Mouse (Mus musculus): ENCODE data around the gene B130006D01Rik. TPM values are rescaled to one million over a fixed set of nuclear protein-coding genes. Genes with fewer than 3 reads are reported as not detected.

The B130006D01Rik gene
- total and polyA plus RNA-seq, 2 experiments from 2014 or later, result 0.23 to 0.57 TPM

DNA sequence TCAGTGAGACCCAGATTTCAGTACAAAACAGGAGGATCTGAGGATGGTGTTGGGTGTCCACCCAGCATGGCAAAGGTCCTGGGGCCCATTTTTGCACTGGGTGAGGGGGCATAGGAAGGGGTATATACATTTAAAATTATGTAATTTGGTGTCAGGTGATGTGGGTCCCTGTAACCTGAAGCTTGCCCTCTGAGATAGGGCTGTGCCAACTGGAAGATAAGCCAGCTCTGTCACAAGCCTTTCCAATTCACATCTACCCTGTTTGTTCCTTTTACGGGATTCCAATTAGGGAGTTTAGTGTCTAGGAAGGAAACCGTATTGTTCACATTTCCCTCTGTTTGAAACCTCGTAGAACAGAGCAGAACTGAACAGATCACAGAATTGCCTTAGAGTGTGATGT is 49.9 kb downstream of the B130006D01Rik start:
- peak overlapping the region; percentile 61 for H3K27ac ChIP-seq (ENCODE audit: low read depth)
- DNase-seq (ENCODE audit: low spot score), result no peak
- no peak overlapping the region for H3K4me2 ChIP-seq (ENCODE audit: low read depth, low read length)
- H3K4me3 ChIP-seq (ENCODE audit: low read depth, low read length), result no peak overlapping the region
- no peaks in the 10 kb centered on the region for H3K9me3 ChIP-seq (replicated peaks; ENCODE audit: control insufficient read depth, low read length)
- TF ChIP-seq EP300 (IDR thresholded peaks at IDR 0.05; ENCODE audit: low read depth) (no peak), CTCF (IDR thresholded peaks at IDR 0.05; ENCODE audit: low read depth) (no peak)
- no peaks in the 10 kb centered on the region for H3K27me3 ChIP-seq (ENCODE audit: control insufficient read depth, insufficient read depth, low read length)
- H3K4me1 ChIP-seq (ENCODE audit: control insufficient read depth, insufficient read depth), result peaks cover 13% of the 10 kb centered on the region
- ATAC-seq (ENCODE audit: insufficient read depth, low read depth), result peak; percentile 39; the same call in 1 of the 2 replicates
- H3K36me3 ChIP-seq (replicated peaks; ENCODE audit: control insufficient read depth, insufficient read depth, low read length), result peaks cover 8% of the 10 kb centered on the region
- 46% methylated on average over 3 of the region's 3 CpGs for WGBS
- no peak overlapping the region for H3K9ac ChIP-seq (replicated peaks; ENCODE audit: low read depth, low read length)

Other genes with a start within 250 kb of the B130006D01Rik start
- gene Nxph3, start 209.0 kb upstream of the B130006D01Rik start, total RNA-seq (2014; rRNA removed; ENCODE audit: low replicate concordance), result not detected in 2 replicates
- gene Nxph3, start 209.0 kb upstream of the B130006D01Rik start, polyA plus RNA-seq (2015; fragmentation: Nextera tagmentation; extraction: Ambion mirVana), result 0.08 and 0.14 TPM in 2 replicates
- 1.1 and 2.0 TPM in 2 replicates for gene Ngfr, start 135.9 kb upstream of the B130006D01Rik start, total RNA-seq (2014; rRNA removed; ENCODE audit: low replicate concordance)
- 1.5 and 1.7 TPM in 2 replicates for gene Ngfr, start 135.9 kb upstream of the B130006D01Rik start, polyA plus RNA-seq (2015; fragmentation: Nextera tagmentation; extraction: Ambion mirVana)
- gene Phb, start 56.6 kb upstream of the B130006D01Rik start, total RNA-seq (2014; rRNA removed; ENCODE audit: low replicate concordance), result 349 and 446 TPM in 2 replicates
- gene Phb, start 56.6 kb upstream of the B130006D01Rik start, polyA plus RNA-seq (2015; fragmentation: Nextera tagmentation; extraction: Ambion mirVana), result 432 and 435 TPM in 2 replicates
- gene Zfp652, start 10.9 kb upstream of the B130006D01Rik start, total RNA-seq (2014; rRNA removed; ENCODE audit: low replicate concordance), result 13.6 and 20.7 TPM in 2 replicates
- 8.9 and 9.9 TPM in 2 replicates for gene Zfp652, start 10.9 kb upstream of the B130006D01Rik start, polyA plus RNA-seq (2015; fragmentation: Nextera tagmentation; extraction: Ambion mirVana)
- 45.0 and 46.6 TPM in 2 replicates for gene Phospho1, start 100.9 kb downstream of the B130006D01Rik start, total RNA-seq (2014; rRNA removed; ENCODE audit: low replicate concordance)
- 6.7 and 7.9 TPM in 2 replicates for gene Phospho1, start 100.9 kb downstream of the B130006D01Rik start, polyA plus RNA-seq (2015; fragmentation: Nextera tagmentation; extraction: Ambion mirVana)
- 0.66 and 26.8 TPM in 2 replicates for gene Gngt2, start 113.6 kb downstream of the B130006D01Rik start, total RNA-seq (2014; rRNA removed; ENCODE audit: low replicate concordance)
- gene Gngt2, start 113.6 kb downstream of the B130006D01Rik start, polyA plus RNA-seq (2015; fragmentation: Nextera tagmentation; extraction: Ambion mirVana), result 38.7 and 40.1 TPM in 2 replicates
- gene Abi3, start 118.9 kb downstream of the B130006D01Rik start, total RNA-seq (2014; rRNA removed; ENCODE audit: low replicate concordance), result 11.4 and 13.4 TPM in 2 replicates
- gene Abi3, start 118.9 kb downstream of the B130006D01Rik start, polyA plus RNA-seq (2015; fragmentation: Nextera tagmentation; extraction: Ambion mirVana), result 13.3 and 14.3 TPM in 2 replicates
- gene B4galnt2, start 191.3 kb downstream of the B130006D01Rik start, total RNA-seq (2014; rRNA removed; ENCODE audit: low replicate concordance), result not detected in 2 replicates
- gene B4galnt2, start 191.3 kb downstream of the B130006D01Rik start, polyA plus RNA-seq (2015; fragmentation: Nextera tagmentation; extraction: Ambion mirVana), result 0.07 TPM in 1 of 2 replicates, not detected in the other